Mouse (Mus musculus) G1E (cell line): ENCODE results near the gene Asah2. TPM values are rescaled to one million over a fixed set of nuclear protein-coding genes. Genes with fewer than 3 reads are reported as not detected.
"Not testable (repeated sequence)": the region's sequence is repeated elsewhere in the genome, so short reads cannot be mapped to it uniquely, and the experiment has no call there.

Source experiments
- ATAC-seq: 2 replicates; pipeline ENCODE4 v1.8.0; 2016; ENCODE audit warnings: mild to moderate bottlenecking; ENCODE audit not compliant: insufficient number of reproducible peaks, poor library complexity, low FRiP score, severe bottlenecking; ENCODE audit errors: extremely low read depth
- DNase-seq: peaks from one replicate; pipeline ENCODE4 v3.0.0; 2012; ENCODE audit warnings: low spot score
- H3K27me3 ChIP-seq: 2 replicates; pipeline ENCODE4 v1.6.1; 2012; ENCODE audit warnings: mild to moderate bottlenecking, low read length, inconsistent platforms; ENCODE audit not compliant: insufficient read depth
- H3K36me3 ChIP-seq: replicated peaks from 2 replicates; pipeline ENCODE3; 2012; ENCODE audit warnings: mild to moderate bottlenecking, inconsistent platforms
- H3K4me1 ChIP-seq: 2 replicates; pipeline ENCODE4 v1.6.1; 2012; ENCODE audit warnings: low read depth, low read length, inconsistent platforms, mixed read lengths; ENCODE audit not compliant: insufficient read depth
- H3K4me3 ChIP-seq: 2 replicates; pipeline ENCODE4 v1.5.1; 2012; ENCODE audit warnings: low read depth, mild to moderate bottlenecking, inconsistent platforms, low read length, moderate library complexity, mixed read lengths
- H3K9me3 ChIP-seq: replicated peaks from 2 replicates; pipeline ENCODE4 v1.6.1; 2012; ENCODE audit warnings: inconsistent platforms
- CTCF ChIP-seq: IDR thresholded peaks from 2 replicates; pipeline ENCODE4 v1.5.1; 2012; ENCODE audit warnings: low read depth, low read length, inconsistent platforms, mixed read lengths
- GATA1 ChIP-seq: IDR thresholded peaks from 2 replicates; pipeline ENCODE4 v1.6.1; 2012; ENCODE audit warnings: borderline replicate concordance, low read length, inconsistent platforms, mixed read lengths
- GATA2 ChIP-seq: IDR thresholded peaks from 2 replicates; pipeline ENCODE4 v1.6.1; 2012; ENCODE audit warnings: low read depth, low read length, inconsistent platforms, borderline replicate concordance
- POLR2AphosphoS5 ChIP-seq: IDR thresholded peaks from 2 replicates; pipeline ENCODE4 v1.6.1; 2012; ENCODE audit warnings: low read depth, low read length, inconsistent platforms; ENCODE audit not compliant: insufficient replicate concordance
- TAL1 ChIP-seq: conservative IDR thresholded peaks from 2 replicates; pipeline ENCODE4 v1.6.1; 2012; ENCODE audit warnings: low read depth, low read length, inconsistent platforms, mixed read lengths
- polyA plus RNA-seq: library from polyadenylated mRNA; stranded (reverse); fragments of >175 nt; gene quantifications from 2 replicates; pipeline ENCODE4 v1.2.3, GENCODE M21; 2012
- total RNA-seq, 2 experiments: library from RNA; stranded (forward) in 1 of 2; stranded (reverse) in 1 of 2; fragments of 200-1000 nt in 1 of 2; fragments of >200 nt in 1 of 2; fragmentation: Nextera tagmentation in 1 of 2; gene quantifications; 2 replicates each; pipeline ENCODE4 v1.2.3; 2014 to 2017

Asah2 gene
- total and polyA plus RNA-seq, 3 experiments = 0.07 to 0.93 (median 0.83) TPM

- no peaks in the 10 kb centered on the region for H3K27me3 ChIP-seq
- peaks cover 45% of the 10 kb centered on the region for H3K4me1 ChIP-seq
- DNase-seq = no peak
- TF ChIP-seq CTCF (no peak), POLR2AphosphoS5 (no peak), GATA2 (no peak), TAL1 (no peak), GATA1 (no peak)
- H3K36me3 ChIP-seq = peaks cover 77% of the 10 kb centered on the region
- no peak for ATAC-seq
- no peaks in the 10 kb centered on the region for H3K9me3 ChIP-seq
- peak overlapping the region; percentile 8; the same call in 1 of the 2 replicates for H3K4me3 ChIP-seq
Measured at GRCm38 (mm10) chr19:32137904-32138303, 29.9 kb upstream of the Asah2 start.

- TF ChIP-seq TAL1 (no peak), CTCF (no peak), GATA2 (no peak), GATA1 (no peak), POLR2AphosphoS5 (no peak)
Measured at GRCm38 (mm10) chr19:32136888-32137625, 29.0 kb upstream of the Asah2 start.

GRCm38 (mm10) chr19:32131707-32132488 lies 23.9 kb upstream of the Asah2 start:
- H3K9me3 ChIP-seq, ATAC-seq, H3K27me3 ChIP-seq, DNase-seq, H3K4me3 ChIP-seq: not testable (repeated sequence)
- peaks cover 11% of the 10 kb centered on the region for H3K4me1 ChIP-seq
- H3K36me3 ChIP-seq = peaks cover 94% of the 10 kb centered on the region

More at GRCm38 (mm10) chr19:32136888-32137625, 29.0 kb upstream of the Asah2 start:
- Histone ChIP-seq H3K4me1 (peaks cover 40% of the 10 kb centered on the region), H3K9me3 (no peaks in the 10 kb centered on the region), H3K27me3 (no peaks in the 10 kb centered on the region), H3K4me3 (no peak overlapping the region), H3K36me3 (peaks cover 77% of the 10 kb centered on the region)
- ATAC-seq (no peak), DNase-seq (no peak)

- DNase-seq (no peak), ATAC-seq (no peak)
- peaks cover 95% of the 10 kb centered on the region for H3K36me3 ChIP-seq
- H3K4me3 ChIP-seq = no peak overlapping the region
- peaks cover 3% of the 10 kb centered on the region; the same call in 1 of the 2 replicates for H3K4me1 ChIP-seq
- H3K9me3 ChIP-seq = no peaks in the 10 kb centered on the region
- H3K27me3 ChIP-seq = no peaks in the 10 kb centered on the region
- no peak for TF ChIP-seq GATA1
- TF ChIP-seq GATA2 = no peak
- TF ChIP-seq POLR2AphosphoS5 = no peak
- TF ChIP-seq CTCF = no peak
- no peak for TF ChIP-seq TAL1
Measured at GRCm38 (mm10) chr19:32129281-32129680, 21.3 kb upstream of the Asah2 start.

DNA sequence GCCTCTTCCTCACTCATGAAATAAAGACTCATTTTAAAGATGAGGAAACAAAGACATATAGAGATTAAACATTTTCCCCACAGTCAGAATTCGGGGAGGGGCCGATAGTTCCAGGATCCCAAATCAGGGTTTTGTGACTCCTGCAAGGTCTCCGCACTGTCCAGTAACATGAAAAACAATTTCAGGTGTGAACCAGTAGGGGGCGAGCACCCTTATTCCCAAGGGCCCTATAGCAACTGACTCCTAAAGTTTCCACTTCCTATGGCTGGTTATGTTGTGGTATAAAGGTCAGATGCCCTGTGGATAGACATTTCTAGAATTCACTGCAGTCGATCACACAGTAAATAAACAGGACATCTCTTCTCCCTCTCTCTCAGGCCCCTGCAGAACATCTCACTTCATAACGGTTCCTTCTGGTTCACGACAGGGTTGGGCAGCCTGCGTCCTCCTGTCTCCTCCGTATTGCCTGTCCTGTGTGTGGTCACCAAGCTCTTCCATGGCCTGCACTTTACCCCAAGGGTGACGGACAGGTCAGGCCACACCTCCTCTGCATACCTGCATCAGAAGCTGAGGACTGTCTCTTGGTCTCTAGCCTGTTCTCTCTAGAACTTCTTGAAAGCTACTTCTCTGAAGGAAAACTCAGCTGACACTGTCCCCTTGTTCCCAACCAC lies 19.3 kb upstream of the Asah2 start:
- Histone ChIP-seq H3K4me1 (0 out of 2 replicates have a peak, but pooled peaks cover 3% of the 10 kb centered on the region), H3K36me3 (peaks cover 86% of the 10 kb centered on the region), H3K27me3 (no peaks in the 10 kb centered on the region), H3K4me3 (no peak overlapping the region), H3K9me3 (no peaks in the 10 kb centered on the region)
- ATAC-seq (no peak), DNase-seq (no peak)
- peak; percentile 24 for TF ChIP-seq CTCF
- TF ChIP-seq GATA2 = no peak

- H3K9me3 ChIP-seq = no peaks in the 10 kb centered on the region
- TF ChIP-seq TAL1 (no peak), POLR2AphosphoS5 (no peak), GATA2 (no peak), CTCF (no peak), GATA1 (no peak)
- no peaks in the 10 kb centered on the region for H3K27me3 ChIP-seq
- peaks cover 18% of the 10 kb centered on the region for H3K4me1 ChIP-seq
- DNase-seq (no peak), ATAC-seq (no peak)
- H3K36me3 ChIP-seq = peaks cover 69% of the 10 kb centered on the region
- no peak overlapping the region for H3K4me3 ChIP-seq
Measured at GRCm38 (mm10) chr19:32124155-32124554, 16.1 kb upstream of the Asah2 start.
